Mouse (Mus musculus) thymus, adult 2 months (tissue): ENCODE measurements around the gene Zfyve27.

Experiments used
- CTCF ChIP-seq: fragments of 200-500 bp; IDR thresholded peaks from 2 replicates; pipeline ENCODE4 v1.5.1; 2012; ENCODE audit warnings: mild to moderate bottlenecking, control low read depth, low read length, moderate library complexity, borderline replicate concordance; ENCODE audit not compliant: control insufficient read depth, poor library complexity, insufficient read depth; ENCODE audit errors: extremely low read depth
- POLR2A ChIP-seq: fragments of 200-500 bp; IDR thresholded peaks from 2 replicates; pipeline ENCODE4 v1.6.1; 2012; ENCODE audit warnings: mild to moderate bottlenecking, low read length, control low read depth, moderate library complexity; ENCODE audit not compliant: control insufficient read depth, poor library complexity, insufficient read depth; ENCODE audit errors: extremely low read depth

GRCm38 (mm10) chr19:42167489-42167888 is 3.7 kb downstream of the Zfyve27 start:
- TF ChIP-seq POLR2A: no peak
- no peak for TF ChIP-seq CTCF
